Mouse (Mus musculus) stomach, embryonic 16.5 days (tissue): ENCODE data around the gene Med20. TPM values are rescaled to one million over a fixed set of nuclear protein-coding genes. Genes with fewer than 3 reads are reported as not detected.

Experiments used
- ATAC-seq: fragments of 200-750 bp; cut with Nextera tagmentation; 2 replicates; pipeline ENCODE4 v1.8.0; 2017; ENCODE audit warnings: moderate number of reproducible peaks, moderate TSS enrichment; ENCODE audit not compliant: insufficient read depth, low FRiP score
- H3K27ac ChIP-seq: fragments of 300-500 bp; sonication (generic); 2 replicates; pipeline ENCODE4 v1.5.1; 2014; ENCODE audit warnings: low read length
- H3K27me3 ChIP-seq: fragments of 300-500 bp; sonication (generic); 2 replicates; pipeline ENCODE4 v1.6.1; 2014; ENCODE audit warnings: low read length, control low read depth, mixed read lengths; ENCODE audit not compliant: control insufficient read depth, insufficient read depth
- H3K36me3 ChIP-seq: fragments of 300-500 bp; sonication (generic); 2 replicates; pipeline ENCODE4 v1.6.1; 2014; ENCODE audit warnings: low read length; ENCODE audit not compliant: control insufficient read depth, insufficient read depth
- H3K4me1 ChIP-seq: fragments of 300-500 bp; sonication (generic); 2 replicates; pipeline ENCODE4 v1.6.1; 2014; ENCODE audit warnings: low read length, control low read depth, mixed read lengths; ENCODE audit not compliant: control insufficient read depth, insufficient read depth
- H3K4me2 ChIP-seq: fragments of 300-500 bp; sonication (generic); 2 replicates; pipeline ENCODE4 v1.6.1; 2014; ENCODE audit warnings: low read depth, low read length, mixed read lengths
- H3K4me3 ChIP-seq: fragments of 300-500 bp; sonication (generic); replicated peaks from 2 replicates; pipeline ENCODE4 v1.5.1; 2014; ENCODE audit warnings: mild to moderate bottlenecking, low read length
- H3K9ac ChIP-seq: fragments of 300-500 bp; sonication (generic); 2 replicates; pipeline ENCODE4 v1.6.1; 2014; ENCODE audit warnings: low read length
- H3K9me3 ChIP-seq: fragments of 300-500 bp; sonication (generic); replicated peaks from 2 replicates; pipeline ENCODE4 v1.6.1; 2016; ENCODE audit warnings: low read length, control low read depth; ENCODE audit not compliant: control insufficient read depth
- WGBS: fragments of 180-500 bp; shearing (Covaris S2); extraction: QIAGEN DNeasy Blood & Tissue Kit; methylation state at CpG from one replicate; pipeline ENCODE4 v1.1.7; 2014; 5-methylcytosine and 5-hydroxymethylcytosine counted together
- polyA plus RNA-seq: library from polyadenylated mRNA; unstranded; fragments of >200 nt; fragmentation: Nextera tagmentation; extraction: Ambion mirVana; gene quantifications from 2 replicates; pipeline ENCODE4 v1.2.1, GENCODE M21; 2015

The Med20 gene
- polyA plus RNA-seq = 40.7 and 47.5 TPM in 2 replicates

- peaks cover 17% of the 10 kb centered on the region for H3K4me1 ChIP-seq
- WGBS = under 1% methylated on average over 59 of the region's 59 CpGs
- no peaks in the 10 kb centered on the region for H3K9me3 ChIP-seq
- no peaks in the 10 kb centered on the region for H3K27me3 ChIP-seq
- peak within 1 kb of the TSS; percentile 85 for H3K9ac ChIP-seq
- H3K36me3 ChIP-seq = no peaks in the 10 kb centered on the region
- H3K4me2 ChIP-seq = peak within 1 kb of the TSS; percentile 87
- peak within 1 kb of the TSS; percentile 90 for H3K4me3 ChIP-seq
- H3K27ac ChIP-seq = peak within 1 kb of the TSS; percentile 80
- ATAC-seq = peak; percentile 95
These were observed at the start of gene Med20, which contains the start of the genes Bysl and Gm20517 for GRCm38 (mm10) chr17:47610849-47611660. Gene Med20 (plus strand): TSS chr17:47611582. Gene Bysl (minus strand): TSS chr17:47611492. Gene Gm20517 (plus strand): TSS chr17:47611589.

- Histone ChIP-seq H3K4me2 (no peak overlapping the region), H3K27ac (no peak overlapping the region), H3K4me3 (no peak overlapping the region), H3K36me3 (no peaks in the 10 kb centered on the region), H3K9ac (no peak overlapping the region), H3K4me1 (peaks cover 3% of the 10 kb centered on the region), H3K9me3 (no peaks in the 10 kb centered on the region), H3K27me3 (no peaks in the 10 kb centered on the region)
- 75% methylated on average over 6 of the region's 6 CpGs for whole genome bisulfite sequencing
- ATAC-seq = no peak
These were observed 48.5 kb upstream of the Med20 start for GRCm38 (mm10) chr17:47562875-47563274.

GRCm38 (mm10) chr17:47564612-47565011, 46.8 kb upstream of the Med20 start:
- WGBS = 75% methylated on average over 5 of the region's 5 CpGs
- H3K27ac ChIP-seq = no peak overlapping the region
- H3K4me3 ChIP-seq = no peak overlapping the region
- peaks cover 3% of the 10 kb centered on the region for H3K4me1 ChIP-seq
- no peak for ATAC-seq
- H3K36me3 ChIP-seq = no peaks in the 10 kb centered on the region
- no peak overlapping the region for H3K4me2 ChIP-seq
- no peaks in the 10 kb centered on the region for H3K9me3 ChIP-seq
- H3K9ac ChIP-seq = no peak overlapping the region
- no peaks in the 10 kb centered on the region for H3K27me3 ChIP-seq

GRCm38 (mm10) chr17:47566133-47566532, 45.2 kb upstream of the Med20 start:
- no peaks in the 10 kb centered on the region for H3K36me3 ChIP-seq
- ATAC-seq = no peak
- no peaks in the 10 kb centered on the region for H3K27me3 ChIP-seq
- H3K9me3 ChIP-seq = no peaks in the 10 kb centered on the region
- H3K4me2 ChIP-seq = no peak overlapping the region
- H3K27ac ChIP-seq = no peak overlapping the region
- H3K9ac ChIP-seq = no peak overlapping the region
- no peak overlapping the region for H3K4me3 ChIP-seq
- 17% methylated on average over 2 of the region's 2 CpGs for WGBS
- H3K4me1 ChIP-seq = no peaks in the 10 kb centered on the region

- no peak for ATAC-seq
- no peaks in the 10 kb centered on the region for H3K9me3 ChIP-seq
- no peak overlapping the region for H3K4me2 ChIP-seq
- no peaks in the 10 kb centered on the region for H3K27me3 ChIP-seq
- peak overlapping the region; percentile 47 for H3K27ac ChIP-seq
- H3K36me3 ChIP-seq = no peaks in the 10 kb centered on the region
- H3K4me3 ChIP-seq = no peak overlapping the region
- WGBS = 59% methylated on average over 3 of the region's 3 CpGs
- no peaks in the 10 kb centered on the region for H3K4me1 ChIP-seq
- H3K9ac ChIP-seq = no peak overlapping the region
These were observed 44.1 kb upstream of the Med20 start for GRCm38 (mm10) chr17:47567271-47567670.

GRCm38 (mm10) chr17:47568389-47568788, 43.0 kb upstream of the Med20 start:
- Histone ChIP-seq H3K4me1 (no peaks in the 10 kb centered on the region), H3K27me3 (no peaks in the 10 kb centered on the region), H3K9ac (no peak overlapping the region), H3K4me3 (no peak overlapping the region), H3K27ac (no peak overlapping the region), H3K36me3 (no peaks in the 10 kb centered on the region), H3K4me2 (no peak overlapping the region), H3K9me3 (no peaks in the 10 kb centered on the region)
- 90% methylated on average over 3 of the region's 3 CpGs for WGBS
- no peak for ATAC-seq

- Histone ChIP-seq H3K4me2 (no peak overlapping the region), H3K27me3 (no peaks in the 10 kb centered on the region), H3K36me3 (no peaks in the 10 kb centered on the region), H3K9ac (no peak overlapping the region), H3K9me3 (no peaks in the 10 kb centered on the region), H3K4me1 (no peaks in the 10 kb centered on the region), H3K27ac (no peak overlapping the region), H3K4me3 (no peak overlapping the region)
- 82% methylated on average over 10 of the region's 10 CpGs for WGBS
- ATAC-seq = no peak
These were observed 42.3 kb upstream of the Med20 start for GRCm38 (mm10) chr17:47568951-47569527.

- Histone ChIP-seq H3K27me3 (no peaks in the 10 kb centered on the region), H3K36me3 (no peaks in the 10 kb centered on the region), H3K4me3 (no peak overlapping the region), H3K9ac (no peak overlapping the region), H3K4me2 (no peak overlapping the region), H3K4me1 (no peaks in the 10 kb centered on the region), H3K27ac (no peak overlapping the region), H3K9me3 (no peaks in the 10 kb centered on the region)
- ATAC-seq = no peak
- WGBS = 49% methylated on average over 7 of the region's 7 CpGs
These were observed 39.8 kb upstream of the Med20 start for GRCm38 (mm10) chr17:47571621-47572020.

GRCm38 (mm10) chr17:47572436-47572835, 38.9 kb upstream of the Med20 start:
- Histone ChIP-seq H3K36me3 (no peaks in the 10 kb centered on the region), H3K4me2 (no peak overlapping the region), H3K4me3 (no peak overlapping the region), H3K9ac (no peak overlapping the region), H3K27me3 (no peaks in the 10 kb centered on the region), H3K4me1 (no peaks in the 10 kb centered on the region), H3K27ac (no peak overlapping the region), H3K9me3 (no peaks in the 10 kb centered on the region)
- ATAC-seq = no peak
